Mouse (Mus musculus) adrenal gland, postnatal 4 days (tissue): Measurements from ENCODE around the gene Ror1. TPM values are rescaled to one million over a fixed set of nuclear protein-coding genes. Genes with fewer than 3 reads are reported as not detected.

Experiments
- DNase-seq, 2 experiments: peaks; one replicate each; pipeline ENCODE4 v3.0.0; 2021 to 2022; ENCODE audit warnings: low spot score in 2 of 2, mixed read lengths in 2 of 2
- total RNA-seq, 2 experiments: library from RNA; stranded (reverse); gene quantifications; 2 replicates each; pipeline ENCODE4 v1.2.3; 2021

Ror1 gene
- total RNA-seq, 2 experiments from 2014 or later, result 12.0 to 13.6 TPM

GRCm38 (mm10) chr4:100376163-100376562 is 280.6 kb downstream of the Ror1 start:
- no peak for DNase-seq

GRCm38 (mm10) chr4:100377231-100377630 is 281.6 kb downstream of the Ror1 start:
- no peak for DNase-seq

GRCm38 (mm10) chr4:100377996-100378395 is 282.4 kb downstream of the Ror1 start:
- DNase-seq, result no peak

GRCm38 (mm10) chr4:100381760-100382159 is 286.2 kb downstream of the Ror1 start:
- no peak for DNase-seq

- DNase-seq, result no peak
Observed at GRCm38 (mm10) chr4:100386272-100386988, 290.8 kb downstream of the Ror1 start.

GRCm38 (mm10) chr4:100390436-100390835 is 294.8 kb downstream of the Ror1 start:
- no peak for DNase-seq

GRCm38 (mm10) chr4:100391021-100391420 is 295.4 kb downstream of the Ror1 start:
- no peak for DNase-seq

GRCm38 (mm10) chr4:100393374-100394061 is 297.9 kb downstream of the Ror1 start:
- DNase-seq, result no peak

GRCm38 (mm10) chr4:100395407-100395806 is 299.8 kb downstream of the Ror1 start:
- DNase-seq, result no peak

GRCm38 (mm10) chr4:100398079-100398478 is 302.5 kb downstream of the Ror1 start:
- no peak for DNase-seq

- no peak for DNase-seq
Observed at GRCm38 (mm10) chr4:100401078-100401477, 305.5 kb downstream of the Ror1 start.

GRCm38 (mm10) chr4:100401581-100402470 is 306.2 kb downstream of the Ror1 start:
- no peak for DNase-seq

- DNase-seq, result peak; percentile 24 to 45
Observed at GRCm38 (mm10) chr4:100407261-100407874, 311.8 kb downstream of the Ror1 start.

- DNase-seq, result no peak
Observed at GRCm38 (mm10) chr4:100409521-100409920, 313.9 kb downstream of the Ror1 start.

GRCm38 (mm10) chr4:100411841-100412539 is 316.4 kb downstream of the Ror1 start:
- no peak for DNase-seq

- no peak for DNase-seq
Observed at GRCm38 (mm10) chr4:100422756-100423155, 327.2 kb downstream of the Ror1 start.

- DNase-seq, result no peak
Observed at GRCm38 (mm10) chr4:100426101-100426500, 330.5 kb downstream of the Ror1 start.

GRCm38 (mm10) chr4:100429371-100429900 is 333.8 kb downstream of the Ror1 start:
- DNase-seq, result no peak

- DNase-seq, result no peak
Observed at GRCm38 (mm10) chr4:100435281-100436168, 339.9 kb downstream of the Ror1 start.
